Mouse (Mus musculus) MEL (cell line): ENCODE measurements around the gene Gcnt2. TPM values are rescaled to one million over a fixed set of nuclear protein-coding genes. Genes with fewer than 3 reads are reported as not detected.

Experiments
- DNase-seq: peaks from one replicate; pipeline ENCODE4 v3.0.0; 2011; ENCODE audit warnings: low read depth, low spot score
- H3K27ac ChIP-seq: 2 replicates; pipeline ENCODE4 v1.5.1; 2012; ENCODE audit warnings: low read depth, mild to moderate bottlenecking, control low read depth, low read length, moderate library complexity; ENCODE audit not compliant: control insufficient read depth
- H3K27me3 ChIP-seq, 2 experiments: fragments of 150-350 bp in 1 of 2; sonication (generic) in 1 of 2; 2 replicates each; pipeline ENCODE4 v1.6.1; 2012; ENCODE audit warnings: low read length in 2 of 2, mild to moderate bottlenecking in 2 of 2, improper control_type of control experiment in 1 of 2, moderate library complexity in 1 of 2; ENCODE audit not compliant: insufficient read depth in 2 of 2, control insufficient read depth in 1 of 2
- H3K36me3 ChIP-seq, 2 experiments: 2 replicates each; pipeline ENCODE4 v1.6.1; 2012 to 2014; ENCODE audit warnings: low read length in 2 of 2, improper control_type of control experiment in 1 of 2, inconsistent platforms in 1 of 2, mild to moderate bottlenecking in 1 of 2; ENCODE audit not compliant: insufficient read depth in 2 of 2, control insufficient read depth in 1 of 2
- H3K4me1 ChIP-seq, 2 experiments: fragments of 150-350 bp in 1 of 2; sonication (generic) in 1 of 2; 2 replicates each; pipeline ENCODE4 v1.6.1; 2012; ENCODE audit warnings: low read length in 2 of 2, improper control_type of control experiment in 1 of 2, mild to moderate bottlenecking in 1 of 2; ENCODE audit not compliant: insufficient read depth in 2 of 2, control insufficient read depth in 1 of 2
- H3K4me3 ChIP-seq, 2 experiments: fragments of 150-350 bp in 1 of 2; sonication (generic) in 1 of 2; 2 replicates each; pipeline ENCODE4 v1.5.1; 2012; ENCODE audit warnings: low read depth in 2 of 2, low read length in 2 of 2, mild to moderate bottlenecking in 2 of 2, moderate library complexity in 2 of 2, control low read depth in 1 of 2, improper control_type of control experiment in 1 of 2; ENCODE audit not compliant: control insufficient read depth in 1 of 2, insufficient read depth in 1 of 2
- H3K79me2 ChIP-seq: 2 replicates; pipeline ENCODE4 v1.6.1; 2012; ENCODE audit warnings: mild to moderate bottlenecking, low read length, moderate library complexity; ENCODE audit not compliant: control insufficient read depth, poor library complexity, insufficient read depth
- H3K9ac ChIP-seq: 2 replicates; pipeline ENCODE4 v1.6.1; 2012; ENCODE audit warnings: low read depth, mild to moderate bottlenecking, control low read depth, low read length, moderate library complexity; ENCODE audit not compliant: control insufficient read depth, poor library complexity, severe bottlenecking
- H3K9me3 ChIP-seq: fragments of 150-350 bp; sonication (generic); replicated peaks from 2 replicates; pipeline ENCODE4 v1.6.1; 2012; ENCODE audit warnings: mild to moderate bottlenecking, low read length, improper control_type of control experiment, moderate library complexity; ENCODE audit not compliant: insufficient read depth
- BHLHE40 ChIP-seq: IDR thresholded peaks from 2 replicates; pipeline ENCODE4 v1.6.1; 2012; ENCODE audit warnings: low read depth, mild to moderate bottlenecking, inconsistent platforms, low read length, improper control_type of control experiment, borderline replicate concordance
- CHD1 ChIP-seq: IDR thresholded peaks from 2 replicates; pipeline ENCODE4 v1.6.1; 2012; ENCODE audit warnings: low read depth, mild to moderate bottlenecking, inconsistent platforms, low read length, improper control_type of control experiment
- E2F4 ChIP-seq: IDR thresholded peaks from 2 replicates; pipeline ENCODE4 v1.6.1; 2011; ENCODE audit warnings: low read depth, low read length, improper control_type of control experiment, borderline replicate concordance
- ELF1 ChIP-seq: IDR thresholded peaks from 2 replicates; pipeline ENCODE4 v1.6.1; 2014; ENCODE audit warnings: low read depth, mild to moderate bottlenecking, inconsistent platforms, low read length, improper control_type of control experiment, moderate library complexity
- EP300 ChIP-seq, 2 experiments: IDR thresholded peaks; 2 replicates each; pipeline ENCODE4 v1.6.1; 2011; ENCODE audit warnings: improper control_type of control experiment in 2 of 2, low read length in 2 of 2, low read depth in 1 of 2, mild to moderate bottlenecking in 1 of 2
- ETS1 ChIP-seq: IDR thresholded peaks from 2 replicates; pipeline ENCODE4 v1.6.1; 2012; ENCODE audit warnings: low read depth, mild to moderate bottlenecking, inconsistent platforms, low read length, improper control_type of control experiment, moderate library complexity
- GABPA ChIP-seq: IDR thresholded peaks from 2 replicates; pipeline ENCODE4 v1.6.1; 2012; ENCODE audit warnings: low read depth, mild to moderate bottlenecking, inconsistent platforms, low read length, improper control_type of control experiment, moderate library complexity
- HCFC1 ChIP-seq: IDR thresholded peaks from 2 replicates; pipeline ENCODE4 v1.6.1; 2012; ENCODE audit warnings: low read depth, mild to moderate bottlenecking, inconsistent platforms, low read length, improper control_type of control experiment, moderate library complexity
- KAT2A ChIP-seq: conservative IDR thresholded peaks from 2 replicates; pipeline ENCODE4 v1.6.1; 2012; ENCODE audit warnings: low read depth, low read length, improper control_type of control experiment, inconsistent platforms
- MAX ChIP-seq: IDR thresholded peaks from 2 replicates; pipeline ENCODE4 v1.6.1; 2011; ENCODE audit warnings: low read length, improper control_type of control experiment
- MYC ChIP-seq: IDR thresholded peaks from 2 replicates; pipeline ENCODE4 v1.6.1; 2011; ENCODE audit warnings: low read depth, mild to moderate bottlenecking, low read length, improper control_type of control experiment, moderate library complexity
- NELFE ChIP-seq: IDR thresholded peaks from 2 replicates; pipeline ENCODE4 v1.6.1; 2011; ENCODE audit warnings: low read depth, low read length, improper control_type of control experiment
- NRF1 ChIP-seq: IDR thresholded peaks from 2 replicates; pipeline ENCODE4 v1.6.1; 2014; ENCODE audit warnings: low read depth, mild to moderate bottlenecking, inconsistent platforms, low read length, improper control_type of control experiment, moderate library complexity; ENCODE audit not compliant: poor library complexity, insufficient read depth, severe bottlenecking
- POLR2A ChIP-seq, 2 experiments: IDR thresholded peaks; 2 replicates each; pipeline ENCODE4 v1.6.1; 2011 to 2012; ENCODE audit warnings: low read length in 2 of 2, mild to moderate bottlenecking in 2 of 2, control low read depth in 1 of 2, improper control_type of control experiment in 1 of 2, low read depth in 1 of 2, moderate library complexity in 1 of 2; ENCODE audit not compliant: control insufficient read depth in 1 of 2, insufficient read depth in 1 of 2, poor library complexity in 1 of 2
- POLR2AphosphoS2 ChIP-seq: IDR thresholded peaks from 2 replicates; pipeline ENCODE4 v1.6.1; 2011; ENCODE audit warnings: low read length, improper control_type of control experiment
- POLR2AphosphoS5 ChIP-seq: IDR thresholded peaks from 2 replicates; pipeline ENCODE4 v1.6.1; 2012; ENCODE audit warnings: low read depth, borderline replicate concordance, mild to moderate bottlenecking, inconsistent platforms, low read length, moderate library complexity, mixed read lengths
- RAD21 ChIP-seq: IDR thresholded peaks from 2 replicates; pipeline ENCODE4 v1.6.1; 2011; ENCODE audit warnings: mild to moderate bottlenecking, low read depth, low read length, improper control_type of control experiment
- SIN3A ChIP-seq: IDR thresholded peaks from 2 replicates; pipeline ENCODE4 v1.6.1; 2012; ENCODE audit warnings: low read length, improper control_type of control experiment, inconsistent platforms
- TAL1 ChIP-seq: IDR thresholded peaks from 2 replicates; pipeline ENCODE4 v1.6.1; 2012; ENCODE audit warnings: mild to moderate bottlenecking, inconsistent platforms, low read length, moderate library complexity, mixed read lengths
- TBP ChIP-seq: IDR thresholded peaks from 2 replicates; pipeline ENCODE4 v1.8.0; 2011; ENCODE audit warnings: low read depth, low read length, improper control_type of control experiment
- TCF12 ChIP-seq: IDR thresholded peaks from 2 replicates; pipeline ENCODE4 v1.6.1; 2014; ENCODE audit warnings: low read depth, mild to moderate bottlenecking, inconsistent platforms, low read length, improper control_type of control experiment, moderate library complexity
- UBTF ChIP-seq: IDR thresholded peaks from 2 replicates; pipeline ENCODE4 v1.6.1; 2012; ENCODE audit warnings: low read depth, mild to moderate bottlenecking, inconsistent platforms, low read length, improper control_type of control experiment, moderate library complexity, borderline replicate concordance; ENCODE audit not compliant: insufficient read depth
- USF1 ChIP-seq: IDR thresholded peaks from 2 replicates; pipeline ENCODE4 v1.6.1; 2014; ENCODE audit warnings: low read depth, mild to moderate bottlenecking, inconsistent platforms, low read length, improper control_type of control experiment, moderate library complexity
- ZNF384 ChIP-seq: IDR thresholded peaks from 2 replicates; pipeline ENCODE4 v1.6.1; 2012; ENCODE audit warnings: low read depth, mild to moderate bottlenecking, inconsistent platforms, low read length, improper control_type of control experiment
- polyA plus RNA-seq, 2 experiments: library from polyadenylated mRNA; stranded (reverse) in 1 of 2; unstranded in 1 of 2; fragments of >175 nt in 1 of 2; fragments of >200 nt in 1 of 2; gene quantifications; 2 replicates each; pipeline versions ENCODE4 v1.2.1 to v1.2.4; 2012; ENCODE audit warnings: low replicate concordance in 2 of 2, low read depth in 1 of 2; ENCODE audit not compliant: insufficient read length in 2 of 2, insufficient read depth in 1 of 2, missing spikeins in 1 of 2
- total RNA-seq: library from RNA; depleted of rRNA; stranded (reverse); fragments of 300-350 nt; gene quantifications from 2 replicates; pipeline ENCODE4 v1.2.3, GENCODE M21; 2012

Gcnt2 gene
- total and polyA plus RNA-seq, 3 experiments, result 0.03 to 0.04 TPM; not detected in 1

- peaks cover 0 to 4% of the 10 kb centered on the region in 2 experiments; a peak in 2 of 4 replicates for H3K36me3 ChIP-seq
- TF ChIP-seq NRF1 (no peak), E2F4 (no peak), TBP (no peak), ETS1 (no peak)
- H3K27me3 ChIP-seq, result no peaks in the 10 kb centered on the region
- no peaks in the 10 kb centered on the region for H3K9me3 ChIP-seq
- H3K4me3 ChIP-seq, result no peak overlapping the region
- no peaks in the 10 kb centered on the region for H3K79me2 ChIP-seq
- peaks cover 0 to 16% of the 10 kb centered on the region in 2 experiments; a peak in 2 of 4 replicates for H3K4me1 ChIP-seq
- H3K27ac ChIP-seq, result no peak overlapping the region
- no peak for DNase-seq
- no peak overlapping the region for H3K9ac ChIP-seq
Observed at GRCm38 (mm10) chr13:40852791-40853190, 6.8 kb upstream of the Gcnt2 start.

GRCm38 (mm10) chr13:40853842-40854241 is 5.7 kb upstream of the Gcnt2 start:
- Histone ChIP-seq H3K79me2 (no peaks in the 10 kb centered on the region), H3K27ac (no peak overlapping the region), H3K4me3 (no peak overlapping the region), H3K27me3 (no peaks in the 10 kb centered on the region), H3K9ac (peak overlapping the region; percentile 56), H3K4me1 (peaks cover 0 to 12% of the 10 kb centered on the region in 2 experiments; a peak in 2 of 4 replicates), H3K36me3 (peaks cover 0 to 4% of the 10 kb centered on the region in 2 experiments; a peak in 2 of 4 replicates), H3K9me3 (no peaks in the 10 kb centered on the region)
- no peak for TF ChIP-seq EP300 (IDR thresholded peaks at IDR 0.05; ENCODE audit: low read depth in 1 of 2, low read length in 2 of 2)
- no peak for TF ChIP-seq E2F4
- no peak for TF ChIP-seq GABPA
- TF ChIP-seq KAT2A, result no peak
- no peak for TF ChIP-seq RAD21
- TF ChIP-seq POLR2AphosphoS5, result no peak
- no peak for TF ChIP-seq USF1
- no peak for DNase-seq

GRCm38 (mm10) chr13:40854451-40855058 is 5.0 kb upstream of the Gcnt2 start:
- no peaks in the 10 kb centered on the region for H3K9me3 ChIP-seq
- H3K9ac ChIP-seq, result peak overlapping the region; percentile 56
- no peaks in the 10 kb centered on the region for H3K79me2 ChIP-seq
- H3K4me1 ChIP-seq, result peaks cover 0 to 12% of the 10 kb centered on the region in 2 experiments; a peak in 2 of 4 replicates
- H3K36me3 ChIP-seq, result peaks cover 0 to 4% of the 10 kb centered on the region in 2 experiments; a peak in 2 of 4 replicates
- no peaks in the 10 kb centered on the region for H3K27me3 ChIP-seq
- DNase-seq, result peak; percentile 83
- peak overlapping the region; percentile 53 to 56 for H3K4me3 ChIP-seq
- H3K27ac ChIP-seq, result 0 out of 2 replicates have a peak overlapping the region, but pooled peaks have one; percentile 18
- TF ChIP-seq CHD1, result no peak
- no peak for TF ChIP-seq RAD21
- TF ChIP-seq MAX, result peak; percentile 87
- TF ChIP-seq SIN3A, result no peak
- TF ChIP-seq POLR2AphosphoS5, result no peak
- peak in 1 of 2 experiments; percentile 29; a peak in 1 of 4 replicates for TF ChIP-seq EP300 (IDR thresholded peaks at IDR 0.05; ENCODE audit: low read depth in 1 of 2, low read length in 2 of 2)
- 0 out of 2 replicates have a peak, but pooled peaks have one; percentile 24 for TF ChIP-seq NELFE
- no peak for TF ChIP-seq ELF1
- peak; percentile 94 for TF ChIP-seq USF1
- TF ChIP-seq MYC, result no peak
- no peak for TF ChIP-seq POLR2A (IDR thresholded peaks at IDR 0.05; ENCODE audit: control insufficient read depth in 1 of 2, insufficient read depth in 1 of 2, low read depth in 1 of 2, low read length in 2 of 2, poor library complexity in 1 of 2)
- no peak for TF ChIP-seq TAL1
- no peak for TF ChIP-seq TBP
- TF ChIP-seq ZNF384, result peak; percentile 77
- TF ChIP-seq POLR2AphosphoS2, result no peak
- peak; percentile 55; the same call in 1 of the 2 replicates for TF ChIP-seq BHLHE40
- no peak for TF ChIP-seq UBTF
- no peak for TF ChIP-seq HCFC1
- no peak for TF ChIP-seq TCF12
